20 mouse cellular contexts compared by ENCODE assay signal in the genomic region with DNA sequence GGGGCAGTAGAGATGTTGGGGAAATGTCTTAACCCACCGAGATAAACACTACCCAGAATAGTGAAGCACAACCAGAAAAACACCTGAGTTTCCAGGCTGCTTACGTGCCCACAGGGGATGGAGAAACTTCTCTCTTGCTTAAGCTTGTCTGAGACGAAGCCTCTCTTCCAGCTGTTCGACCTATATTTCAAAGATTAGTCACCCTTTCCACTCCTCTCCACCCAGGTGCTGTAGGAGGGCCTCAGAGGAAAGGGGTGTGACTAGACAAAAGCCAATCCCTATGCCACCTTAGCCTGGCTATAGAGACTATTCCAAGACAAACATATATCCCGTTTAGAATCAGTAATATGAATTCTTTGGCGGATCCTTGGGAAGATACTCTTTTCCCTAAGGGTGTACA. TPM values are rescaled to one million over a fixed set of nuclear protein-coding genes. Genes with fewer than 3 reads are reported as not detected.
DNase-seq lines count a peak whose midpoint lies in the region; ATAC-seq and TF ChIP-seq lines count a peak whose summit lies in the region.
"Had no signal": no experiment of that assay in that cellular context is flagged by ENCODE, and none has a peak within 500 bp of the region (broad histone marks: within the 10 kb centered on the region; RNA-seq: fewer than 3 reads in every experiment).

No protein-coding gene starts in this region.

- no peak; the same call in 1 of the 2 replicates for TF ChIP-seq RAD21 in CH12.LX (IDR thresholded peaks at IDR 0.05; ENCODE audit: low read depth, low read length)

- no peaks in the 10 kb centered on the region for H3K27me3 ChIP-seq in midbrain, embryonic 11.5 days (ENCODE audit: control insufficient read depth, insufficient read depth, low read length)
- H3K27me3 ChIP-seq in midbrain, embryonic 14.5 days (ENCODE audit: control insufficient read depth, insufficient read depth, low read length), result no peaks in the 10 kb centered on the region
- H3K27me3 ChIP-seq in CH12.LX (replicated peaks), result peaks cover 34% of the 10 kb centered on the region
- H3K27me3 ChIP-seq: forebrain, embryonic 13.5 days; forebrain, embryonic 15.5 days had no signal

- H3K9me3 ChIP-seq in midbrain, embryonic 11.5 days (ENCODE audit: control insufficient read depth, low read length), result no peaks in the 10 kb centered on the region
- no peaks in the 10 kb centered on the region for H3K9me3 ChIP-seq in midbrain, embryonic 14.5 days (ENCODE audit: control insufficient read depth, low read length)
- H3K9me3 ChIP-seq in CH12.LX (replicated peaks; ENCODE audit: low read length), result peaks cover 3% of the 10 kb centered on the region
- H3K9me3 ChIP-seq: embryonic facial prominence, embryonic 13.5 days; embryonic facial prominence, embryonic 15.5 days; forebrain, embryonic 13.5 days; forebrain, embryonic 15.5 days had no signal

- no peak overlapping the region for H3K4me3 ChIP-seq in midbrain, embryonic 11.5 days (ENCODE audit: low read depth, low read length)
- no peak overlapping the region for H3K4me3 ChIP-seq in midbrain, embryonic 14.5 days (replicated peaks; ENCODE audit: low read depth, low read length)
- H3K4me3 ChIP-seq in CH12.LX (replicated peaks in 1 of 3; ENCODE audit: low read depth in 2 of 3, low read length in 2 of 3, poor library complexity in 1 of 3), result peak overlapping the region in 2 of 3 experiments; percentile 19 to 35
- H3K4me3 ChIP-seq: embryonic facial prominence, embryonic 13.5 days; embryonic facial prominence, embryonic 15.5 days; erythroblast, embryonic 14.5 days; forebrain, embryonic 13.5 days; forebrain, embryonic 15.5 days had no signal

- H3K27ac ChIP-seq in midbrain, embryonic 11.5 days (ENCODE audit: low read depth, low read length), result no peak overlapping the region
- H3K27ac ChIP-seq in midbrain, embryonic 14.5 days (replicated peaks; ENCODE audit: low read depth, low read length), result no peak overlapping the region
- no peak overlapping the region for H3K27ac ChIP-seq in CH12.LX (ENCODE audit: insufficient read depth, low read depth)
- H3K27ac ChIP-seq: embryonic facial prominence, embryonic 13.5 days; embryonic facial prominence, embryonic 15.5 days; forebrain, embryonic 13.5 days; forebrain, embryonic 15.5 days had no signal

- ATAC-seq in midbrain, embryonic 11.5 days (ENCODE audit: low FRiP score), result no peak
- no peak for ATAC-seq in midbrain, embryonic 14.5 days (ENCODE audit: low FRiP score, low TSS enrichment)
- no peak for ATAC-seq in inflammation-experienced regulatory T-cells, adult 6 months
- ATAC-seq in cerebellum, adult (ENCODE audit: insufficient number of reproducible peaks, low FRiP score, low TSS enrichment), result no peak
- ATAC-seq: CD4-positive, CD25-positive, alpha-beta regulatory T cell, adult 4 months; forebrain, embryonic 13.5 days; forebrain, embryonic 15.5 days; forebrain, postnatal 0 days had no signal

- H3K9ac ChIP-seq in midbrain, embryonic 11.5 days (ENCODE audit: low read length), result no peak overlapping the region
- no peak overlapping the region for H3K9ac ChIP-seq in midbrain, embryonic 14.5 days (replicated peaks; ENCODE audit: low read length)
- H3K9ac ChIP-seq in CH12.LX (ENCODE audit: insufficient read depth, low read depth), result no peak overlapping the region
- H3K9ac ChIP-seq: embryonic facial prominence, embryonic 13.5 days; embryonic facial prominence, embryonic 15.5 days; forebrain, embryonic 13.5 days; forebrain, embryonic 15.5 days; forebrain, postnatal 0 days had no signal

- H3K4me1 ChIP-seq in midbrain, embryonic 11.5 days (ENCODE audit: control insufficient read depth, insufficient read depth, low read length), result no peaks in the 10 kb centered on the region
- no peaks in the 10 kb centered on the region for H3K4me1 ChIP-seq in midbrain, embryonic 14.5 days (ENCODE audit: control insufficient read depth, insufficient read depth, low read length)
- peaks cover 8 to 20% of the 10 kb centered on the region in 2 experiments for H3K4me1 ChIP-seq in CH12.LX (ENCODE audit: control insufficient read depth in 1 of 2, insufficient read depth in 2 of 2)
- H3K4me1 ChIP-seq: embryonic facial prominence, embryonic 13.5 days; embryonic facial prominence, embryonic 15.5 days; forebrain, embryonic 13.5 days; forebrain, embryonic 15.5 days had no signal

- DNase-seq in midbrain, embryonic 11.5 days (ENCODE audit: low spot score, missing footprints), result peak; percentile 75
- no peak for DNase-seq in midbrain, embryonic 14.5 days
- peak; percentile 81 for DNase-seq in CH12.LX (ENCODE audit: extremely low read depth)
- peak; percentile 50 for DNase-seq in gonadal fat pad, adult 2 months (ENCODE audit: low read depth)
- DNase-seq: B cell, adult 2 months; cerebellum, adult 11-12 months; forebrain, postnatal 0 days had no signal

- in situ Hi-C loops in CH12.LX (cut with MboI; ENCODE audit: low pct_ligation_motif_present, low pct_unique_long_range_greater_than_20kb, low sequenced_read_pairs), result no loop called here

- no peak for TF ChIP-seq POLR2A in CH12.LX (IDR thresholded peaks at IDR 0.05; ENCODE audit: low read depth, low read length)

- no peaks in the 10 kb centered on the region for H3K36me3 ChIP-seq in midbrain, embryonic 11.5 days (ENCODE audit: control insufficient read depth, insufficient read depth, low read length)
- no peaks in the 10 kb centered on the region for H3K36me3 ChIP-seq in midbrain, embryonic 14.5 days (ENCODE audit: control insufficient read depth, insufficient read depth, low read length)
- H3K36me3 ChIP-seq in CH12.LX (replicated peaks in 1 of 2; ENCODE audit: control insufficient read depth in 1 of 2, insufficient read depth in 1 of 2, low read length in 1 of 2), result no peaks in the 10 kb centered on the region
- H3K36me3 ChIP-seq: embryonic facial prominence, embryonic 13.5 days; embryonic facial prominence, embryonic 15.5 days; forebrain, embryonic 15.5 days had no signal

- no peaks in the 10 kb centered on the region for H3K79me2 ChIP-seq in CH12.LX (replicated peaks; ENCODE audit: control insufficient read depth, extremely low read depth, insufficient read depth, poor library complexity, severe bottlenecking)

- no peak; a peak in 1 of 4 replicates for TF ChIP-seq CTCF in CH12.LX (conservative IDR thresholded peaks at IDR 0.05 in 1 of 2, IDR thresholded peaks at IDR 0.05 in 1 of 2; ENCODE audit: low read depth in 2 of 2, low read length in 2 of 2)

- no peak overlapping the region for H3K4me2 ChIP-seq in midbrain, embryonic 11.5 days
- no peak overlapping the region for H3K4me2 ChIP-seq in midbrain, embryonic 14.5 days (ENCODE audit: low read length)
- peak overlapping the region; percentile 94 for H3K4me2 ChIP-seq in CH12.LX (ENCODE audit: insufficient read depth, low read depth, poor library complexity, severe bottlenecking)
- H3K4me2 ChIP-seq: embryonic facial prominence, embryonic 13.5 days; embryonic facial prominence, embryonic 15.5 days; forebrain, embryonic 13.5 days; forebrain, embryonic 15.5 days had no signal

- dilution Hi-C loops in CH12.LX (cut with MboI; ENCODE audit: extremely low pct_ligation_motif_present, extremely low pct_unique_long_range_greater_than_20kb, low sequenced_read_pairs), result no loop called here

- WGBS in midbrain, embryonic 11.5 days, result 76% methylated on average over 6 of the region's 6 CpGs
- WGBS in midbrain, embryonic 14.5 days, result 78% methylated on average over 6 of the region's 6 CpGs

- TF ChIP-seq EP300 in CH12.LX (IDR thresholded peaks at IDR 0.05; ENCODE audit: low read length), result peak; percentile 96

TF ChIP-seq in CH12.LX, 34 proteins besides CTCF, POLR2A, EP300 and RAD21 (continues in another document):
- peak; percentile 57; the same call in 1 of the 2 replicates for TF ChIP-seq MAX (IDR thresholded peaks at IDR 0.05; ENCODE audit: low read length)
- 0 out of 2 replicates have a peak, but pooled peaks have one; percentile 3 for TF ChIP-seq SMC3 (IDR thresholded peaks at IDR 0.05; ENCODE audit: low read depth, low read length)
- peak; percentile 99 for TF ChIP-seq TCF12 (IDR thresholded peaks at IDR 0.05; ENCODE audit: low read depth, low read length)
- peak; percentile 77; the same call in 1 of the 2 replicates for TF ChIP-seq MAZ (IDR thresholded peaks at IDR 0.05; ENCODE audit: low read depth, low read length)
- TF ChIP-seq RCOR1 (conservative IDR thresholded peaks at IDR 0.05; ENCODE audit: low read depth, low read length), result peak; percentile 78; the same call in 1 of the 2 replicates
- peak; percentile 61 for TF ChIP-seq BHLHE40 (IDR thresholded peaks at IDR 0.05; ENCODE audit: low read depth, low read length)
- TF ChIP-seq KAT2A (IDR thresholded peaks at IDR 0.05; ENCODE audit: insufficient replicate concordance, low read length), result no peak
- TF ChIP-seq MEF2A (IDR thresholded peaks at IDR 0.05; ENCODE audit: borderline replicate concordance, low read depth, low read length), result peak; percentile 94

RNA-seq across cellular contexts. Expression of a gene that starts 6.5 kb away (rescaled TPM):
- 0.39 and 0.60 TPM in 2 replicates for polyA plus RNA-seq in midbrain, embryonic 11.5 days (2014; fragmentation: Nextera tagmentation; extraction: Ambion mirVana)
- 5.7 and 6.8 TPM in 2 replicates for polyA plus RNA-seq in midbrain, embryonic 14.5 days (2014; fragmentation: Nextera tagmentation; extraction: Ambion mirVana)
- total RNA-seq in CH12.LX (2012; rRNA removed), result 0.21 and 0.80 TPM in 2 replicates
- 0.01 and 0.04 TPM in 2 replicates for total RNA-seq in CH12.LX (2014; rRNA removed)
- polyA plus RNA-seq in CH12.LX (2012; ENCODE audit: insufficient read length, low read depth), result 0.05 and 0.16 TPM in 2 replicates
- polyA plus RNA-seq in gonadal fat pad, adult 2 months (2012; rRNA removed), result 0.34 and 0.51 TPM in 2 replicates
- under 1 TPM in 1 of 3 experiments, not detected in 2; 0.12 TPM for polyA plus RNA-seq in inflammation-experienced regulatory T-cells, adult 6 months (2017; shearing (Covaris generic))
- polyA plus RNA-seq: erythroblast, embryonic 14.5 days had no signal

RNA-seq across cellular contexts. Expression of a gene that starts 11.4 kb away (rescaled TPM):
- polyA plus RNA-seq in midbrain, embryonic 11.5 days (2014; fragmentation: Nextera tagmentation; extraction: Ambion mirVana), result 0.10 and 0.11 TPM in 2 replicates
- 0.28 and 0.42 TPM in 2 replicates for polyA plus RNA-seq in midbrain, embryonic 14.5 days (2014; fragmentation: Nextera tagmentation; extraction: Ambion mirVana)
- total RNA-seq in CH12.LX (2012; rRNA removed), result not detected in 2 replicates
- total RNA-seq in CH12.LX (2014; rRNA removed), result not detected in 2 replicates
- 0.10 TPM in 1 of 2 replicates, not detected in the other for polyA plus RNA-seq in CH12.LX (2012; ENCODE audit: insufficient read length, low read depth)
- 4.7 and 6.6 TPM in 2 replicates for polyA plus RNA-seq in gonadal fat pad, adult 2 months (2012; rRNA removed)
- under 1 TPM in 1 of 3 experiments, not detected in 2; 0.31 TPM for polyA plus RNA-seq in inflammation-experienced regulatory T-cells, adult 6 months (2017; shearing (Covaris generic))
- total RNA-seq: ES-E14, MEL had no signal
- polyA plus RNA-seq: embryonic facial prominence, embryonic 11.5 days; erythroblast, embryonic 14.5 days had no signal

RNA-seq across cellular contexts. Expression of a gene that starts 55.7 kb away (rescaled TPM):
- not detected in 2 replicates for polyA plus RNA-seq in midbrain, embryonic 11.5 days (2014; fragmentation: Nextera tagmentation; extraction: Ambion mirVana)
- 0.13 and 0.18 TPM in 2 replicates for polyA plus RNA-seq in midbrain, embryonic 14.5 days (2014; fragmentation: Nextera tagmentation; extraction: Ambion mirVana)
- total RNA-seq in CH12.LX (2012; rRNA removed) (0.04 TPM in 2 replicates), CH12.LX (2014; rRNA removed) (not detected in 2 replicates)
- polyA plus RNA-seq in CH12.LX (2012; ENCODE audit: insufficient read length, low read depth), result not detected in 2 replicates
- polyA plus RNA-seq in gonadal fat pad, adult 2 months (2012; rRNA removed), result 0.11 and 0.14 TPM in 2 replicates
- not detected for polyA plus RNA-seq in inflammation-experienced regulatory T-cells, adult 6 months (2017; shearing (Covaris generic))
- total RNA-seq: MEL had no signal
- polyA plus RNA-seq: CD4-positive, CD25-positive, alpha-beta regulatory T cell, adult 4 months; cortical plate, adult 2 months; erythroblast, embryonic 14.5 days; forebrain, embryonic 11.5 days had no signal

Comparison
In these comparisons a context has a peak if more than half of its experiments do, and no peak if none do; other contexts are left out.
1. H3K4me3 ChIP-seq: peak in CH12.LX (2 of 3); none in midbrain, embryonic 11.5 days (single experiment) and midbrain, embryonic 14.5 days (single experiment).